Mouse (Mus musculus) gastrocnemius, adult 2 months (tissue): ENCODE results near the gene Snx30. TPM values are rescaled to one million over a fixed set of nuclear protein-coding genes. Genes with fewer than 3 reads are reported as not detected.

ENCODE experiments used
- DNase-seq: peaks from one replicate; pipeline ENCODE4 v3.0.0; 2022
- H3K27ac ChIP-seq: fragments of 200-600 bp; 2 replicates; pipeline ENCODE4 v1.8.1; 2022; ENCODE audit warnings: mild to moderate bottlenecking
- H3K4me3 ChIP-seq: fragments of 200-600 bp; 2 replicates; pipeline ENCODE4 v1.8.1; 2022; ENCODE audit warnings: mild to moderate bottlenecking, moderate library complexity
- CTCF ChIP-seq: fragments of 200-600 bp; IDR thresholded peaks from 2 replicates; pipeline ENCODE4 v1.8.1; 2022; ENCODE audit warnings: antibody characterized with exemption, mild to moderate bottlenecking, moderate library complexity
- intact Hi-C: fragments of 180-260 bp; cut with DNase I; formaldehyde crosslinking; loops from one replicate; pipeline ENCODE4 v1.15.1; 2025
- total RNA-seq, 2 experiments: library from RNA; stranded (reverse); gene quantifications; 2 replicates each; pipeline ENCODE4 v1.2.3; 2021

Snx30 gene
- total RNA-seq, 2 experiments from 2014 or later, result 3.1 to 4.1 TPM

GRCm38 (mm10) chr4:59908785-59909184, 103.1 kb downstream of the Snx30 start:
- no peak for DNase-seq
- no peak for TF ChIP-seq CTCF
- H3K4me3 ChIP-seq, result no peak overlapping the region
- no peak overlapping the region for H3K27ac ChIP-seq
- intact Hi-C loops, result no loop called here

GRCm38 (mm10) chr4:59914608-59915403, 109.2 kb downstream of the Snx30 start, which contains the start of gene Slc46a2:
Slc46a2 (minus strand) TSS chr4:59915056.
- no peak for TF ChIP-seq CTCF
- intact Hi-C loops, result no loop called here

GRCm38 (mm10) chr4:59917966-59918365, 112.3 kb downstream of the Snx30 start:
- Histone ChIP-seq H3K27ac (no peak overlapping the region), H3K4me3 (no peak overlapping the region)
- intact Hi-C loops, result no loop called here
- no peak for TF ChIP-seq CTCF
- no peak for DNase-seq

More at GRCm38 (mm10) chr4:59914608-59915403, 109.2 kb downstream of the Snx30 start, which contains the start of gene Slc46a2:
- Histone ChIP-seq H3K4me3 (no peak within 1 kb of the TSS), H3K27ac (no peak within 1 kb of the TSS)
- DNase-seq, result no peak

- intact Hi-C loops, result no loop called here
- TF ChIP-seq CTCF, result no peak
Measured at GRCm38 (mm10) chr4:59925082-59925481, 119.4 kb downstream of the Snx30 start.

GRCm38 (mm10) chr4:59927666-59928065, 122.0 kb downstream of the Snx30 start:
- H3K27ac ChIP-seq, result no peak overlapping the region
- no peak for TF ChIP-seq CTCF
- DNase-seq, result no peak
- no peak overlapping the region for H3K4me3 ChIP-seq
- intact Hi-C loops, result loop anchor here (2.0 kb wide), 1 partner anchor 141 kb away; no protein-coding TSS in a partner anchor

More at GRCm38 (mm10) chr4:59925082-59925481, 119.4 kb downstream of the Snx30 start:
- no peak for DNase-seq
- Histone ChIP-seq H3K27ac (no peak overlapping the region), H3K4me3 (no peak overlapping the region)

GRCm38 (mm10) chr4:59928347-59928746, 122.7 kb downstream of the Snx30 start:
- Histone ChIP-seq H3K27ac (no peak overlapping the region), H3K4me3 (no peak overlapping the region)
- intact Hi-C loops, result loop anchor here (2.0 kb wide), 1 partner anchor 142 kb away; no protein-coding TSS in a partner anchor
- TF ChIP-seq CTCF, result peak; percentile 72
- peak; percentile 57 for DNase-seq

GRCm38 (mm10) chr4:59932505-59933281, 127.1 kb downstream of the Snx30 start:
- intact Hi-C loops, result no loop called here
- TF ChIP-seq CTCF, result peak; percentile 29; the same call in 1 of the 2 replicates

GRCm38 (mm10) chr4:59937543-59937942, 131.9 kb downstream of the Snx30 start:
- no peak overlapping the region for H3K4me3 ChIP-seq
- no peak overlapping the region for H3K27ac ChIP-seq
- no peak for DNase-seq
- intact Hi-C loops, result no loop called here
- TF ChIP-seq CTCF, result no peak

More at GRCm38 (mm10) chr4:59932505-59933281, 127.1 kb downstream of the Snx30 start:
- DNase-seq, result no peak
- H3K27ac ChIP-seq, result no peak overlapping the region
- H3K4me3 ChIP-seq, result no peak overlapping the region

Other genes with a start within 250 kb of the Snx30 start
- 10 to 100 TPM; 47.5 to 75.1 TPM for gene Hsdl2, start 224.3 kb upstream of the Snx30 start, total RNA-seq
- 1 to 10 TPM; 5.2 to 7.0 TPM for gene E130308A19Rik, start 179.6 kb upstream of the Snx30 start, total RNA-seq
- gene Inip, start 4.3 kb upstream of the Snx30 start, total RNA-seq, result 1 to 10 TPM; 2.8 to 5.9 TPM
- not detected for gene Slc46a2, start 109.2 kb downstream of the Snx30 start, total RNA-seq
- gene Mup4, start 154.9 kb downstream of the Snx30 start, total RNA-seq, result not detected
- gene Mup6, start 158.5 kb downstream of the Snx30 start, total RNA-seq, result not detected